Mouse (Mus musculus) midbrain, embryonic 13.5 days (tissue): ENCODE data around the gene Ttc23. TPM values are rescaled to one million over a fixed set of nuclear protein-coding genes. Genes with fewer than 3 reads are reported as not detected.

Experiments used
- ATAC-seq: fragments of 200-750 bp; cut with Nextera tagmentation; 2 replicates; pipeline ENCODE4 v1.8.0; 2017; ENCODE audit warnings: mild to moderate bottlenecking, moderate TSS enrichment, moderate library complexity
- H3K27ac ChIP-seq: fragments of 300-500 bp; sonication (generic); 2 replicates; pipeline ENCODE4 v1.5.1; 2015; ENCODE audit warnings: inconsistent platforms, mild to moderate bottlenecking, moderate library complexity
- H3K27me3 ChIP-seq: fragments of 300-500 bp; sonication (generic); 2 replicates; pipeline ENCODE4 v1.6.1; 2015; ENCODE audit warnings: mild to moderate bottlenecking, inconsistent platforms
- H3K36me3 ChIP-seq: fragments of 300-500 bp; sonication (generic); 2 replicates; pipeline ENCODE4 v1.6.1; 2015; ENCODE audit warnings: mild to moderate bottlenecking, inconsistent platforms
- H3K4me1 ChIP-seq: fragments of 300-500 bp; sonication (generic); replicated peaks from 2 replicates; pipeline ENCODE4 v1.6.1; 2015; ENCODE audit warnings: inconsistent platforms
- H3K4me2 ChIP-seq: fragments of 300-500 bp; sonication (generic); replicated peaks from 2 replicates; pipeline ENCODE4 v1.6.1; 2015; ENCODE audit warnings: moderate library complexity, mild to moderate bottlenecking, inconsistent platforms
- H3K4me3 ChIP-seq: fragments of 300-500 bp; sonication (generic); replicated peaks from 2 replicates; pipeline ENCODE4 v1.5.1; 2015; ENCODE audit warnings: mild to moderate bottlenecking, inconsistent platforms
- H3K9ac ChIP-seq: fragments of 300-500 bp; sonication (generic); replicated peaks from 2 replicates; pipeline ENCODE4 v1.6.1; 2015; ENCODE audit warnings: mild to moderate bottlenecking, inconsistent platforms
- H3K9me3 ChIP-seq: fragments of 300-500 bp; sonication (generic); 2 replicates; pipeline ENCODE4 v1.6.1; 2016; ENCODE audit warnings: mild to moderate bottlenecking, inconsistent platforms
- WGBS: fragments of 180-500 bp; shearing (Covaris S2); methylation state at CpG from one replicate; pipeline ENCODE4 v1.1.7; 2015; 5-methylcytosine and 5-hydroxymethylcytosine counted together
- polyA plus RNA-seq: library from polyadenylated mRNA; unstranded; fragments of >200 nt; fragmentation: Nextera tagmentation; extraction: Ambion mirVana; gene quantifications from 2 replicates; pipeline ENCODE4 v1.2.1, GENCODE M21; 2015

The Ttc23 gene
- polyA plus RNA-seq, 1 experiment from 2014 or later = 13.3 TPM

GRCm38 (mm10) chr7:67758506-67758857 is 111.3 kb downstream of the Ttc23 start:
- no peak; the same call in 1 of the 2 replicates for ATAC-seq
- H3K27me3 ChIP-seq = peaks cover 25% of the 10 kb centered on the region
- H3K36me3 ChIP-seq = no peaks in the 10 kb centered on the region
- peak overlapping the region; percentile 62 for H3K4me3 ChIP-seq
- H3K9me3 ChIP-seq = no peaks in the 10 kb centered on the region
- 0% methylated on average over 19 of the region's 19 CpGs for WGBS
- H3K4me1 ChIP-seq = peaks cover 13% of the 10 kb centered on the region
- H3K27ac ChIP-seq = peak overlapping the region; percentile 76
- peak overlapping the region; percentile 73 for H3K9ac ChIP-seq
- peak overlapping the region; percentile 95 for H3K4me2 ChIP-seq

GRCm38 (mm10) chr7:67758858-67759628 is 111.8 kb downstream of the Ttc23 start:
- H3K27me3 ChIP-seq = peaks cover 27% of the 10 kb centered on the region
- no peaks in the 10 kb centered on the region for H3K36me3 ChIP-seq
- peak overlapping the region; percentile 62 for H3K4me3 ChIP-seq
- peak overlapping the region; percentile 76 for H3K27ac ChIP-seq
- H3K9ac ChIP-seq = peak overlapping the region; percentile 73
- H3K9me3 ChIP-seq = no peaks in the 10 kb centered on the region
- peaks cover 13% of the 10 kb centered on the region for H3K4me1 ChIP-seq
- under 1% methylated on average over 89 of the region's 92 CpGs for WGBS
- peak overlapping the region; percentile 95 for H3K4me2 ChIP-seq
- ATAC-seq = peak; percentile 88

GRCm38 (mm10) chr7:67759629-67759995 is 112.4 kb downstream of the Ttc23 start, which contains the start of gene Synm:
Gene Synm (minus strand): TSS chr7:67759742.
- Histone ChIP-seq H3K9me3 (no peaks in the 10 kb centered on the region), H3K4me2 (peak within 1 kb of the TSS; percentile 95), H3K4me3 (peak within 1 kb of the TSS; percentile 62), H3K27ac (peak within 1 kb of the TSS; percentile 76), H3K4me1 (peaks cover 13% of the 10 kb centered on the region), H3K27me3 (peaks cover 28% of the 10 kb centered on the region), H3K9ac (peak within 1 kb of the TSS; percentile 73), H3K36me3 (no peaks in the 10 kb centered on the region)
- ATAC-seq = peak; percentile 92
- WGBS = under 1% methylated on average over 37 of the region's 37 CpGs

- 76% methylated on average over 3 of the region's 3 CpGs for whole genome bisulfite sequencing
- Histone ChIP-seq H3K4me2 (no peak overlapping the region), H3K9me3 (no peaks in the 10 kb centered on the region), H3K27ac (no peak overlapping the region), H3K9ac (no peak overlapping the region), H3K4me3 (no peak overlapping the region), H3K36me3 (no peaks in the 10 kb centered on the region), H3K4me1 (peaks cover 3% of the 10 kb centered on the region), H3K27me3 (peaks cover 13% of the 10 kb centered on the region)
- ATAC-seq = no peak
Measured at GRCm38 (mm10) chr7:67763625-67764024, 116.4 kb downstream of the Ttc23 start.

- no peaks in the 10 kb centered on the region for H3K9me3 ChIP-seq
- H3K4me1 ChIP-seq = no peaks in the 10 kb centered on the region
- H3K9ac ChIP-seq = no peak overlapping the region
- WGBS = 83% methylated on average over 3 of the region's 3 CpGs
- H3K27me3 ChIP-seq = 0 out of 2 replicates have a peak, but pooled peaks cover 2% of the 10 kb centered on the region
- no peak for ATAC-seq
- H3K4me3 ChIP-seq = no peak overlapping the region
- no peak overlapping the region for H3K4me2 ChIP-seq
- no peaks in the 10 kb centered on the region for H3K36me3 ChIP-seq
- H3K27ac ChIP-seq = no peak overlapping the region
Measured at GRCm38 (mm10) chr7:67768125-67768524, 120.9 kb downstream of the Ttc23 start.

- no peak for ATAC-seq
- Histone ChIP-seq H3K4me2 (no peak overlapping the region), H3K4me1 (no peaks in the 10 kb centered on the region), H3K27me3 (no peaks in the 10 kb centered on the region), H3K4me3 (no peak overlapping the region), H3K36me3 (no peaks in the 10 kb centered on the region), H3K9me3 (no peaks in the 10 kb centered on the region; the same call in 1 of the 2 replicates), H3K9ac (no peak overlapping the region), H3K27ac (no peak overlapping the region)
- WGBS = 89% methylated on average over 5 of the region's 5 CpGs
Measured at GRCm38 (mm10) chr7:67769487-67769886, 122.3 kb downstream of the Ttc23 start.

GRCm38 (mm10) chr7:67772231-67772630 is 125.0 kb downstream of the Ttc23 start:
- Histone ChIP-seq H3K4me2 (no peak overlapping the region), H3K9ac (no peak overlapping the region), H3K4me3 (no peak overlapping the region), H3K27me3 (no peaks in the 10 kb centered on the region), H3K27ac (no peak overlapping the region), H3K9me3 (no peaks in the 10 kb centered on the region; the same call in 1 of the 2 replicates), H3K4me1 (peaks cover 7% of the 10 kb centered on the region; the same call in 1 of the 2 replicates), H3K36me3 (no peaks in the 10 kb centered on the region)
- no peak for ATAC-seq
- 93% methylated on average over 9 of the region's 9 CpGs for WGBS

GRCm38 (mm10) chr7:67775623-67776022 is 128.4 kb downstream of the Ttc23 start:
- Histone ChIP-seq H3K4me3 (no peak overlapping the region), H3K9me3 (no peaks in the 10 kb centered on the region; the same call in 1 of the 2 replicates), H3K9ac (no peak overlapping the region), H3K27ac (no peak overlapping the region), H3K4me1 (peaks cover 7% of the 10 kb centered on the region; the same call in 1 of the 2 replicates), H3K4me2 (no peak overlapping the region), H3K27me3 (no peaks in the 10 kb centered on the region), H3K36me3 (no peaks in the 10 kb centered on the region)
- 86% methylated on average over 3 of the region's 3 CpGs for WGBS
- no peak for ATAC-seq

GRCm38 (mm10) chr7:67776636-67777305 is 129.6 kb downstream of the Ttc23 start:
- Histone ChIP-seq H3K4me1 (peaks cover 7% of the 10 kb centered on the region; the same call in 1 of the 2 replicates), H3K4me2 (no peak overlapping the region), H3K4me3 (no peak overlapping the region), H3K27me3 (no peaks in the 10 kb centered on the region), H3K9ac (no peak overlapping the region), H3K9me3 (no peaks in the 10 kb centered on the region; the same call in 1 of the 2 replicates), H3K27ac (no peak overlapping the region), H3K36me3 (no peaks in the 10 kb centered on the region)
- WGBS = 33% methylated on average over 12 of the region's 12 CpGs
- ATAC-seq = no peak

GRCm38 (mm10) chr7:67787861-67788260 is 140.7 kb downstream of the Ttc23 start:
- Histone ChIP-seq H3K27ac (no peak overlapping the region), H3K4me1 (no peaks in the 10 kb centered on the region), H3K4me3 (no peak overlapping the region), H3K27me3 (no peaks in the 10 kb centered on the region), H3K36me3 (no peaks in the 10 kb centered on the region), H3K9ac (no peak overlapping the region), H3K4me2 (no peak overlapping the region), H3K9me3 (no peaks in the 10 kb centered on the region)
- WGBS = 77% methylated on average over 2 of the region's 2 CpGs
- no peak for ATAC-seq

GRCm38 (mm10) chr7:67788713-67789112 is 141.5 kb downstream of the Ttc23 start:
- Histone ChIP-seq H3K4me3 (no peak overlapping the region), H3K9me3 (no peaks in the 10 kb centered on the region), H3K27ac (no peak overlapping the region), H3K9ac (no peak overlapping the region), H3K4me1 (no peaks in the 10 kb centered on the region), H3K27me3 (no peaks in the 10 kb centered on the region), H3K36me3 (no peaks in the 10 kb centered on the region), H3K4me2 (no peak overlapping the region)
- 15% methylated on average over 10 of the region's 10 CpGs for WGBS
- peak; percentile 77; the same call in 1 of the 2 replicates for ATAC-seq

- no peak for ATAC-seq
- no peaks in the 10 kb centered on the region for H3K4me1 ChIP-seq
- H3K27me3 ChIP-seq = no peaks in the 10 kb centered on the region
- H3K9ac ChIP-seq = no peak overlapping the region; the same call in 1 of the 2 replicates
- no peaks in the 10 kb centered on the region for H3K36me3 ChIP-seq
- WGBS = 53% methylated on average over 7 of the region's 7 CpGs
- H3K4me2 ChIP-seq = no peak overlapping the region
- H3K27ac ChIP-seq = no peak overlapping the region
- 0 out of 2 replicates have a peak, but pooled peaks cover 2% of the 10 kb centered on the region for H3K9me3 ChIP-seq
- no peak overlapping the region for H3K4me3 ChIP-seq
Measured at GRCm38 (mm10) chr7:67791256-67791655, 144.0 kb downstream of the Ttc23 start.
